Mouse (Mus musculus): ENCODE data around the gene Kif22. TPM values are rescaled to one million over a fixed set of nuclear protein-coding genes. Genes with fewer than 3 reads are reported as not detected.

The Kif22 gene
- polyA plus RNA-seq, 1 experiment from 2014 or later, result 80.9 TPM

- Histone ChIP-seq H3K4me1 (replicated peaks) (peaks cover 10% of the 10 kb centered on the region), H3K4me3 (no peak overlapping the region), H3K36me3 (peaks cover 35% of the 10 kb centered on the region), H3K9me3 (replicated peaks) (no peaks in the 10 kb centered on the region), H3K27ac (ENCODE audit: poor library complexity, severe bottlenecking) (no peak overlapping the region), H3K4me2 (no peak overlapping the region), H3K9ac (no peak overlapping the region), H3K27me3 (replicated peaks) (no peaks in the 10 kb centered on the region)
- WGBS, result 90% methylated on average over 6 of the region's 6 CpGs
- ATAC-seq (ENCODE audit: insufficient number of reproducible peaks, low FRiP score), result no peak
These were observed 63.4 kb downstream of the Kif22 start for GRCm38 (mm10) chr7:126978841-126979240.

Small RNAs within 50 kb of the gene (microRNA-seq; reads per million reads assigned to microRNA genes)
- gene Gm44343, result not detected

Other genes starting within 250 kb of the Kif22 start
- 181 and 192 TPM in 2 replicates for gene Ppp4c, start 250.0 kb downstream of the Kif22 start, polyA plus RNA-seq (2016; fragmentation: Nextera tagmentation; extraction: Ambion mirVana)
- 0.17 and 0.45 TPM in 2 replicates for gene Fam57b, start 244.8 kb downstream of the Kif22 start, polyA plus RNA-seq (2016; fragmentation: Nextera tagmentation; extraction: Ambion mirVana)
- not detected in 2 replicates for gene 4930451I11Rik, start 210.8 kb downstream of the Kif22 start, polyA plus RNA-seq (2016; fragmentation: Nextera tagmentation; extraction: Ambion mirVana)
- not detected in 2 replicates for gene Doc2a, start 195.1 kb downstream of the Kif22 start, polyA plus RNA-seq (2016; fragmentation: Nextera tagmentation; extraction: Ambion mirVana)
- 18.0 and 22.5 TPM in 2 replicates for gene Hirip3, start 180.5 kb downstream of the Kif22 start, polyA plus RNA-seq (2016; fragmentation: Nextera tagmentation; extraction: Ambion mirVana)
- gene Ino80e, start 180.1 kb downstream of the Kif22 start, polyA plus RNA-seq (2016; fragmentation: Nextera tagmentation; extraction: Ambion mirVana), result 62.9 and 66.8 TPM in 2 replicates
- gene Taok2, start 157.8 kb downstream of the Kif22 start, polyA plus RNA-seq (2016; fragmentation: Nextera tagmentation; extraction: Ambion mirVana), result 40.8 and 42.5 TPM in 2 replicates
- gene Tmem219, start 119.6 kb downstream of the Kif22 start, polyA plus RNA-seq (2016; fragmentation: Nextera tagmentation; extraction: Ambion mirVana), result 17.6 and 19.9 TPM in 2 replicates
- 16.1 and 17.3 TPM in 2 replicates for gene Kctd13, start 113.6 kb downstream of the Kif22 start, polyA plus RNA-seq (2016; fragmentation: Nextera tagmentation; extraction: Ambion mirVana)
- gene Asphd1, start 92.9 kb downstream of the Kif22 start, polyA plus RNA-seq (2016; fragmentation: Nextera tagmentation; extraction: Ambion mirVana), result not detected in 2 replicates
- gene Sez6l2, start 91.9 kb downstream of the Kif22 start, polyA plus RNA-seq (2016; fragmentation: Nextera tagmentation; extraction: Ambion mirVana), result 0.11 TPM in 1 of 2 replicates, not detected in the other
- 70.2 and 75.5 TPM in 2 replicates for gene Cdipt, start 66.6 kb downstream of the Kif22 start, polyA plus RNA-seq (2016; fragmentation: Nextera tagmentation; extraction: Ambion mirVana)
- 0.70 and 1.3 TPM in 2 replicates for gene Cdiptos, start 66.4 kb downstream of the Kif22 start, polyA plus RNA-seq (2016; fragmentation: Nextera tagmentation; extraction: Ambion mirVana)
- 12.0 TPM in 2 replicates for gene Mvp, start 27.9 kb downstream of the Kif22 start, polyA plus RNA-seq (2016; fragmentation: Nextera tagmentation; extraction: Ambion mirVana)
- gene Pagr1b, start 26.0 kb downstream of the Kif22 start, polyA plus RNA-seq (2016; fragmentation: Nextera tagmentation; extraction: Ambion mirVana), result not detected in 2 replicates
- gene Pagr1a, start 25.1 kb downstream of the Kif22 start, polyA plus RNA-seq (2016; fragmentation: Nextera tagmentation; extraction: Ambion mirVana), result 19.3 and 31.4 TPM in 2 replicates
- 50.8 and 60.9 TPM in 2 replicates for gene Gm42742, start 21.4 kb downstream of the Kif22 start, polyA plus RNA-seq (2016; fragmentation: Nextera tagmentation; extraction: Ambion mirVana)
- gene Prrt2, start 21.3 kb downstream of the Kif22 start, polyA plus RNA-seq (2016; fragmentation: Nextera tagmentation; extraction: Ambion mirVana), result 1.9 and 3.3 TPM in 2 replicates
- gene Maz, start 15.4 kb downstream of the Kif22 start, polyA plus RNA-seq (2016; fragmentation: Nextera tagmentation; extraction: Ambion mirVana), result 59.8 and 60.4 TPM in 2 replicates
- not detected in 2 replicates for gene Zg16, start 44.9 kb upstream of the Kif22 start, polyA plus RNA-seq (2016; fragmentation: Nextera tagmentation; extraction: Ambion mirVana)
- gene AI467606, start 48.9 kb upstream of the Kif22 start, polyA plus RNA-seq (2016; fragmentation: Nextera tagmentation; extraction: Ambion mirVana), result 0.54 and 1.3 TPM in 2 replicates
- 5.7 and 6.1 TPM in 2 replicates for gene Qprt, start 79.8 kb upstream of the Kif22 start, polyA plus RNA-seq (2016; fragmentation: Nextera tagmentation; extraction: Ambion mirVana)
- 0.17 and 0.31 TPM in 2 replicates for gene Spn, start 95.4 kb upstream of the Kif22 start, polyA plus RNA-seq (2016; fragmentation: Nextera tagmentation; extraction: Ambion mirVana)
- gene Cd2bp2, start 153.6 kb upstream of the Kif22 start, polyA plus RNA-seq (2016; fragmentation: Nextera tagmentation; extraction: Ambion mirVana), result 50.5 and 51.5 TPM in 2 replicates
- gene Tbc1d10b, start 166.0 kb upstream of the Kif22 start, polyA plus RNA-seq (2016; fragmentation: Nextera tagmentation; extraction: Ambion mirVana), result 29.2 and 32.3 TPM in 2 replicates
- gene Mylpf, start 166.4 kb upstream of the Kif22 start, polyA plus RNA-seq (2016; fragmentation: Nextera tagmentation; extraction: Ambion mirVana), result 17.8 and 20.0 TPM in 2 replicates
- gene Zfp553, start 190.6 kb upstream of the Kif22 start, polyA plus RNA-seq (2016; fragmentation: Nextera tagmentation; extraction: Ambion mirVana), result 23.8 and 25.3 TPM in 2 replicates
- 22.1 and 28.2 TPM in 2 replicates for gene Sept1, start 190.7 kb upstream of the Kif22 start, polyA plus RNA-seq (2016; fragmentation: Nextera tagmentation; extraction: Ambion mirVana)
- gene Zfp771, start 201.8 kb upstream of the Kif22 start, polyA plus RNA-seq (2016; fragmentation: Nextera tagmentation; extraction: Ambion mirVana), result 32.7 and 34.4 TPM in 2 replicates
- gene Dctpp1, start 218.2 kb upstream of the Kif22 start, polyA plus RNA-seq (2016; fragmentation: Nextera tagmentation; extraction: Ambion mirVana), result 162 and 163 TPM in 2 replicates
- gene Sephs2, start 231.6 kb upstream of the Kif22 start, polyA plus RNA-seq (2016; fragmentation: Nextera tagmentation; extraction: Ambion mirVana), result 86.4 and 87.2 TPM in 2 replicates